Mouse (Mus musculus) liver, adult (tissue): ENCODE data around the gene Cmah.
A peak's percentile ranks its signal among the peaks of the same experiment; 100 is the strongest.

Experiments
- GATA4 ChIP-seq: IDR thresholded peaks from 2 replicates; pipeline ENCODE4 v1.6.1; 2014; ENCODE audit warnings: mild to moderate bottlenecking, low read length; ENCODE audit not compliant: insufficient replicate concordance

Cmah gene

GRCm38 (mm10) chr13:24327201-24327600 lies at the start of gene Cmah:
Gene Cmah, plus strand, starts transcription at chr13:24327404.
- no peak for TF ChIP-seq GATA4

DNA sequence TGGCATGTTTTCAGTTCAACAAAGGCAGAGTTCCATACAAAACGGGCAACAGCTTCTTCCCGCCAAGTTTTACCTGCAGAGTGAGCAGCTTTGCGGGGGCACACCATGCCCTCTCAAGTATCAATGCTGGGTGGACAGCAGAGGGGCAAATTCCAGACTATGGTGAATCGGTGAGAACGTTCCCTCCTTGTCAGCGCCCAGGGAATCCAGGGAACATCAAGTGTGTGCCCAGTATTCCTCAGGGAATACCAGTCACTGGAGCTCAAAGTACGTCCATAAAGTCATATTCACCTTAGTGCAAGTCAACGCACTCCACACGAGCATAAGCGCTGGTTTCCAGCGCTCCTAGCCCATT lies 47.8 kb upstream of the Cmah start:
- no peak for TF ChIP-seq GATA4

DNA sequence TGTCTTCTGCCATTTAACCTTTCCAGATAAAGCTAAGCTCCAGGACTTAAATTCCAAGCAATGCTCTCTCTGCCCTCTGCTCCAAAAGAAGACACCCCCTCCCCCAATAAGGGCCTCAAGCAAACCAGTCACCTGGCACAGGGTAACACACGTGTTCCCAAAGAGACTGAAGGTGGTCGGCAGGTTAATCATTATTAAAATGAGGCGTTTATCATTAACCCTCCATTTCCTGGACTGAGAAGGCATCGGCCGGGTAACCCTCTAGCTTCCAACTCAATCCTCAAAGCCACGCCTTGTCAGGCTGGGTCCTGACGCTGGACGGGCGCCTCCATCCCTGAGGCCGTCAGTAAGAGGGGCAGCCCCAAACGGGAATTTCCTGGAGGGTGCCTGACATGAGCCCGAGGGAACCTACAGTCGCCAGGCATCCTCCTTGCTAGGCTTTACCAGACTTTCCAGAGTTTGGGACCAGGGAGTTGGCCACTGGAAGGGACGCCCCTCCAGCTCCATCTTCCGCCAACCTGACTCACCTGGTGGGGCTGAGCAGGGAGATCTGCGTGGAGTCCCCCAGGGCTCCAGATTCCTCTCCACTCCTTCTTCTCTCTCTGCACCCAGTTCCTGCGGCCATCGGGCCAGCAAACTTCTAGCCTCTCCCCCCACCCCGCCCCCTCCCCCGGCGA lies 47.3 kb upstream of the Cmah start:
- no peak for TF ChIP-seq GATA4

DNA sequence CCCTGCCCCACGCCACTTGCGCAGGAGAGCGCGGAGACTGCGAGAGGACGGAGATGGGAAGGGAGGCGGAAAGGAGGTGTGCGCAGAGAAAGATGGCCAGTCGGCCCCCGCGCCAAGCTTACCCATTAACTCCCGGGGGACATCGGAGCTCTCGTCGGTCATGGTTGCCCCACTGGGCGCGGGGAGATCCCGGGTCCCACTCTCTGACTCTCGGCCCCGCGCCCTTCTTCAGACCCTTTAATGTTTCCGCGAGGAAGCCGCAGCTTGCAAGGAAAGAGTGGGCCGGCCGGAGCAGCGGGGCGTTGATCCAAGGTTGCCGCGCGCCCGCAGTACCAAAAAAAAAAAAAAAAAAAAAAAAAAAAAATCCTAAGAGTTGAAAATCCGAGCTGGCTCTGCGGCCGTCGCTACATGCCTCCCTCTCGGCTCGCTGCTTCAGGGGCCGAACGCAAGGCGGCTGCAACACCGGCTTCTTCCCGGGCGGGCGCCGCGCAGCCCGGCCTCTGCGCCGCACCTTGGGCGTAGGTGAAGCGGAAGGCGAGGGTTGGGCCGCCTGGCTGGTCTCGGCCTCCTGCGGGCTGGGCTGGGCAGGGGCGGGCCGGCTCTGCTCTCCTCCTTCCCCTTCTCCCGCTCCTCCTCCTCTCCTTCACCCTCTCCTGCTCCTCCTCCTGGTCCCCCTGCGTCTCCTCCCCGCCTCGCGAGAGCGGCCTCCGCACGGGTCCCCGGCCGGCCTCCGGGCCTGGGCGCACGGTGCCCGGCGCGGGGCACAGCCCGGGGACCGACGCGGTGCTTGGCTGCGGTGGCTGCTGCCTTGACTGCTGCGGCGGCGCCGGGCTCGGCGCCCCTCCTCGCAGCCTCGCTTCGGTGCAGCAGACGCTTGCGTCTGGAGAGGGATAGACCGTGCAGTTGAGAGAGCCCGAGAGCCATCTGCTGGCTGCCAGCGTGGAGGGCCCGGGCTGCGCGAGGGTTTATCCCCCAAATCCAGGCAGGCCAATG lies 46.5 kb upstream of the Cmah start, which contains the start of gene Carmil1:
Gene Carmil1 (minus strand): TSS at position 357 of the 993 bp plus-strand sequence.
- TF ChIP-seq GATA4: no peak

DNA sequence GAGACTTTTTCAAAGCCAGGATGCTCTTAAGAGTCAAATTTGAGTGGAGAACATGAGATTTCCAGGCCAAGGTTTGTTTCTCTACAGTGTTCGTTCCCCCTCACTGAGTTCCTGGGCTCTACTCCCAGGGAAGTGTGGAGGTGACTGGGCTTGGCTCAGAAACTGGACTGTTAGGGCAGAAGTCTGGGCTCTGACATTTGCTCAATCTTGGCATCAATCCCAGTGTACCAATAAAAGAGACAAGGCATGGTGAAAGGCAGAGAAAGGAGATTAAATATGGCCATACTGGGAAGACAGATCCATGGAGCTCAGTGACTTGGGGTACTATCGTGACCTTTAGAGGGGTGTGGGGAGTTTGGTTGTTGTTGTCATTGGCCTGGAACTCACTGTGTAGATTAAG lies 39.8 kb upstream of the Cmah start:
- no peak for TF ChIP-seq GATA4

GRCm38 (mm10) chr13:24297252-24297651 lies 30.0 kb upstream of the Cmah start:
- no peak for TF ChIP-seq GATA4

GRCm38 (mm10) chr13:24305486-24305885 lies 21.7 kb upstream of the Cmah start:
- no peak for TF ChIP-seq GATA4

GRCm38 (mm10) chr13:24306248-24306647 lies 21.0 kb upstream of the Cmah start:
- no peak for TF ChIP-seq GATA4

DNA sequence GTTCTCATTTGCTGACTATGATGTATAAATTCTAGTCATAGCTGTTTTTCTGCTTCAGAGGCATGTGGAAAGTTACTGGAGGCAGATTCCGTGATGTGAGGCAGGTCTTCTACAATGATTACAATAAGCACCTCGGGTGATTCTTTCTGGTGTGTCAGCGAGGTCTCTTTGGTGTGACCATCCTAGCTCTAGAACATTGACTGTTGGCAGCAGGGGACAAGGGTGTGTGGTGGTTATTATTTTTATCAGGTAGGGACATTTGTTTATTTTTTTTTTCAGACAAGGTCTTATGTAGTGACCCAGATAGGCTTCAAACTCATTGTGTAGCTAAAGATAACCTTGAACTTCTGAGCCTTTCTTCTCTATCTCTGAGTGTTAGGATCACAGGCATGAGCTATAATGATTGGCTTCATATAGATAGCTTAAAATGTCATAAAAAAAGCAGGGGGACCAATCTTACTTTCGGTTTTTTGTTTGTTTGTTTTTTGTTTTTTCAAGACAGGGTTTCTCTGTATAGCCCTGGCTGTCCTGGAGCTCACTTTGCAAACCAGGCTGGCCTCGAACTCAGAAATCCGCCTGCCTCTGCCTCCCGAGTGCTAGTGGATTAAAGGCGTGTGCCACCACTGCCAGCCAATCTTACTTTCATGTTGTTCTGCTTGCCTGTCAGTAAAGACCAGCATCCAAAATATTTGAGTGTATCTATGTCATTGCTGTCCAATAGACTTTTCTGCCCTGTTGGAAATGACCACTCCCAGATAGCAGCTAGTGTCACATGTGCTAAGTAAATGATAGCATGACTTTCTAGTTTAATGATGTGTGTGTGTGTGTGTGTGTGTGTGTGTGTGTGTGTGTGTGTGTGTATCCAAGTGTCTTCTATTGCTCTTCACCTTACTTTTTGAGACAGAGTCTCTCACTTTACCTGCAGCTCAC lies 15.9 kb upstream of the Cmah start:
- no peak for TF ChIP-seq GATA4

GRCm38 (mm10) chr13:24316563-24316962 lies 10.6 kb upstream of the Cmah start:
- TF ChIP-seq GATA4: no peak

DNA sequence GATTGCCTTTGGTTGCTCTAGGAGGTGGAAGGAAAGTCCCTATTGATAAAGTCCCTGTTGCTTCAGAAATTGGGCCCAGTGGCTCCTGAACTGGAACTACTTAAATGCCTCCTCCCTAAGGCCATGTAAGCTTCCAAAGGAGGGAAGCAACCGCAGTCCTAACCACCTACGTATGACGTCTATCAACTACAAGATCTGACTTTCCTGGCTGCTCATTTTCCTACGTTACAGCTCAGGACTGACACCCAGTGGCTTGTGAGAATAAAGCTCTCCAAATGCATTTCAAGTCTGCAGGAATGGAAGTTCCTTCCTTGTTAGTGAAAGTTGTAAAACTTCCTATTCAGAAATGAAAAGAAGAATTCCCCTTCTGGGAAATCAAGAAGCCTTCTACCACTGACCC lies 8.6 kb upstream of the Cmah start:
- no peak for TF ChIP-seq GATA4

GRCm38 (mm10) chr13:24321313-24321712 lies 5.9 kb upstream of the Cmah start:
- TF ChIP-seq GATA4: no peak

DNA sequence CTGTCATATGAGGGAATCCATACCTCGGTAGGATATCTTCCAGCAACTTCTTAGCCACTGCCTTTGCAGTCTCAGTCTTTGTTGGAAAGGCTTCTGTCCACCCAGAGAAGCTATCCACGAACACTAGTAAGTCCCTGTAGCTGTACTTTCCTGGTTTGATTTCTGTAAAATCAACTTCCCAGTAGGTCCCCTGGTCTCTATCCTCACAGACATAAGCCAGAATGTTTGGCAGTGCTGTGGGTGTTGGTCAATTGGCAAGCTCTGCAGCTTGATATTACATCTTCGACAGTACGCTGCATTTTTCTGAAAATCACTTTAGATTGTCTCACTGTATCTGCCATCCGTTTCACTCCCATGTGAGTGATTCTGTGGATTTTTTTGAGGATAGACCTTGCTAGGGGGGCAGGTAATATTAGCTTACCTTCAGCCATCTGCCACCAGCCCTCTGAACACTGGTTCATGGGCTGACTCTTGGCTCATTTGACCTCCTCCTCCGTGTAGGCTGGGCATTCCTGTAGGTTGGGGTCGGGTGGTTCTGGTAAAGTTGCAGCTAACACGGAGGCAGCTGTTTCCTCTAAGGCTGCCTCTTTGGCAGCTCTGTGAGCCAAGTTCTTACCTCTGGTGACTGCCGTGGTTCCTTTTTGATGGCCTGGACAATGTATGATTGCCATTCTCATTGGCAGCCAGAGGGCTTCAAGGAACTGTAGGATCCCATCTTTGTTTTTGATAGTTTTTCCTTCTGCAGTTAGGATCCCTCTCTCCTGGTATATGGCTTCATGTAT lies 1.0 kb downstream of the Cmah start:
- TF ChIP-seq GATA4: no peak

GRCm38 (mm10) chr13:24330128-24330527 lies 2.9 kb downstream of the Cmah start:
- TF ChIP-seq GATA4: peak; percentile 54; the same call in 1 of the 2 replicates
